Mouse (Mus musculus): ENCODE measurements at regions not wholly inside any gene's neighbourhood (a gene's known extent, or its start where the extent isn't known, plus 50 kb on each side); places are given as distances from the start of the nearest gene placed in this dataset.

GRCm38 (mm10) chr11:64618631-64619385, 182.4 kb upstream of the F930015N05Rik start:
- H3K36me3 ChIP-seq (ENCODE audit: control insufficient read depth, insufficient read depth, low read length, poor library complexity, severe bottlenecking) = no peaks in the 10 kb centered on the region
- no peak for DNase-seq (ENCODE audit: low read depth, low spot score)
- no peaks in the 10 kb centered on the region for H3K27me3 ChIP-seq (ENCODE audit: control insufficient read depth, insufficient read depth, low read length, poor library complexity, severe bottlenecking)

- no peak for DNase-seq (ENCODE audit: low read depth, low spot score)
- H3K27me3 ChIP-seq (ENCODE audit: control insufficient read depth, insufficient read depth, low read length, poor library complexity, severe bottlenecking) = no peaks in the 10 kb centered on the region
- no peaks in the 10 kb centered on the region for H3K36me3 ChIP-seq (ENCODE audit: control insufficient read depth, insufficient read depth, low read length, poor library complexity, severe bottlenecking)
These were observed 190.7 kb upstream of the F930015N05Rik start for GRCm38 (mm10) chr11:64627180-64627579.

- no peaks in the 10 kb centered on the region for H3K36me3 ChIP-seq (ENCODE audit: control insufficient read depth, insufficient read depth, low read length, poor library complexity, severe bottlenecking)
- no peaks in the 10 kb centered on the region for H3K27me3 ChIP-seq (ENCODE audit: control insufficient read depth, insufficient read depth, low read length, poor library complexity, severe bottlenecking)
- DNase-seq (ENCODE audit: low read depth, low spot score) = no peak
These were observed 204.5 kb upstream of the F930015N05Rik start for GRCm38 (mm10) chr11:64640947-64641346.

GRCm38 (mm10) chr11:64643171-64643570, 206.7 kb upstream of the F930015N05Rik start:
- DNase-seq (ENCODE audit: low read depth, low spot score) = no peak
- no peaks in the 10 kb centered on the region for H3K27me3 ChIP-seq (ENCODE audit: control insufficient read depth, insufficient read depth, low read length, poor library complexity, severe bottlenecking)

GRCm38 (mm10) chr11:64647938-64648337, 211.5 kb upstream of the F930015N05Rik start:
- H3K27me3 ChIP-seq (ENCODE audit: control insufficient read depth, insufficient read depth, low read length, poor library complexity, severe bottlenecking) = no peaks in the 10 kb centered on the region
- DNase-seq (ENCODE audit: low read depth, low spot score) = no peak
- H3K36me3 ChIP-seq (ENCODE audit: control insufficient read depth, insufficient read depth, low read length, poor library complexity, severe bottlenecking) = no peaks in the 10 kb centered on the region

More at GRCm38 (mm10) chr11:64643171-64643570, 206.7 kb upstream of the F930015N05Rik start:
- no peaks in the 10 kb centered on the region for H3K36me3 ChIP-seq (ENCODE audit: control insufficient read depth, insufficient read depth, low read length, poor library complexity, severe bottlenecking)

- no peak for DNase-seq (ENCODE audit: low read depth, low spot score)
- H3K27me3 ChIP-seq (ENCODE audit: control insufficient read depth, insufficient read depth, low read length, poor library complexity, severe bottlenecking) = no peaks in the 10 kb centered on the region
- H3K36me3 ChIP-seq (ENCODE audit: control insufficient read depth, insufficient read depth, low read length, poor library complexity, severe bottlenecking) = no peaks in the 10 kb centered on the region
These were observed 214.3 kb upstream of the F930015N05Rik start for GRCm38 (mm10) chr11:64650571-64651282.

- Histone ChIP-seq H3K36me3 (ENCODE audit: control insufficient read depth, insufficient read depth, low read length, poor library complexity, severe bottlenecking) (no peaks in the 10 kb centered on the region), H3K27me3 (ENCODE audit: control insufficient read depth, insufficient read depth, low read length, poor library complexity, severe bottlenecking) (no peaks in the 10 kb centered on the region)
- no peak for DNase-seq (ENCODE audit: low read depth, low spot score)
These were observed 216.4 kb upstream of the F930015N05Rik start for GRCm38 (mm10) chr11:64652811-64653210.

- no peak for DNase-seq (ENCODE audit: low read depth, low spot score)
- H3K27me3 ChIP-seq (ENCODE audit: control insufficient read depth, insufficient read depth, low read length, poor library complexity, severe bottlenecking) = no peaks in the 10 kb centered on the region
- no peaks in the 10 kb centered on the region for H3K36me3 ChIP-seq (ENCODE audit: control insufficient read depth, insufficient read depth, low read length, poor library complexity, severe bottlenecking)
These were observed 218.7 kb upstream of the F930015N05Rik start for GRCm38 (mm10) chr11:64655162-64655561.

- Histone ChIP-seq H3K36me3 (ENCODE audit: control insufficient read depth, insufficient read depth, low read length, poor library complexity, severe bottlenecking) (no peaks in the 10 kb centered on the region), H3K27me3 (ENCODE audit: control insufficient read depth, insufficient read depth, low read length, poor library complexity, severe bottlenecking) (no peaks in the 10 kb centered on the region)
- no peak for DNase-seq (ENCODE audit: low read depth, low spot score)
These were observed 226.7 kb upstream of the F930015N05Rik start for GRCm38 (mm10) chr11:64663166-64663565.

- H3K36me3 ChIP-seq (ENCODE audit: control insufficient read depth, insufficient read depth, low read length, poor library complexity, severe bottlenecking) = no peaks in the 10 kb centered on the region
- no peaks in the 10 kb centered on the region for H3K27me3 ChIP-seq (ENCODE audit: control insufficient read depth, insufficient read depth, low read length, poor library complexity, severe bottlenecking)
- no peak for DNase-seq (ENCODE audit: low read depth, low spot score)
These were observed 230.6 kb upstream of the F930015N05Rik start for GRCm38 (mm10) chr11:64667010-64667409.

- no peaks in the 10 kb centered on the region for H3K27me3 ChIP-seq (ENCODE audit: control insufficient read depth, insufficient read depth, low read length, poor library complexity, severe bottlenecking)
- H3K36me3 ChIP-seq (ENCODE audit: control insufficient read depth, insufficient read depth, low read length, poor library complexity, severe bottlenecking) = no peaks in the 10 kb centered on the region
- no peak for DNase-seq (ENCODE audit: low read depth, low spot score)
These were observed 231.1 kb upstream of the F930015N05Rik start for GRCm38 (mm10) chr11:64667521-64667920.

- no peak for DNase-seq (ENCODE audit: low read depth, low spot score)
- Histone ChIP-seq H3K36me3 (ENCODE audit: control insufficient read depth, insufficient read depth, low read length, poor library complexity, severe bottlenecking) (no peaks in the 10 kb centered on the region), H3K27me3 (ENCODE audit: control insufficient read depth, insufficient read depth, low read length, poor library complexity, severe bottlenecking) (no peaks in the 10 kb centered on the region)
These were observed 235.4 kb upstream of the F930015N05Rik start for GRCm38 (mm10) chr11:64671898-64672297.

- H3K27me3 ChIP-seq (ENCODE audit: control insufficient read depth, insufficient read depth, low read length, poor library complexity, severe bottlenecking) = no peaks in the 10 kb centered on the region
- H3K36me3 ChIP-seq (ENCODE audit: control insufficient read depth, insufficient read depth, low read length, poor library complexity, severe bottlenecking) = no peaks in the 10 kb centered on the region
- DNase-seq (ENCODE audit: low read depth, low spot score) = no peak
These were observed 237.1 kb upstream of the F930015N05Rik start for GRCm38 (mm10) chr11:64673546-64673945.

- DNase-seq (ENCODE audit: low read depth, low spot score) = no peak
- Histone ChIP-seq H3K36me3 (ENCODE audit: control insufficient read depth, insufficient read depth, low read length, poor library complexity, severe bottlenecking) (no peaks in the 10 kb centered on the region), H3K27me3 (ENCODE audit: control insufficient read depth, insufficient read depth, low read length, poor library complexity, severe bottlenecking) (no peaks in the 10 kb centered on the region)
These were observed 267.3 kb upstream of the F930015N05Rik start for GRCm38 (mm10) chr11:64703776-64704175.

GRCm38 (mm10) chr11:64711801-64712200, 267.0 kb upstream of the Elac2 start:
- no peak for DNase-seq (ENCODE audit: low read depth, low spot score)
- Histone ChIP-seq H3K36me3 (ENCODE audit: control insufficient read depth, insufficient read depth, low read length, poor library complexity, severe bottlenecking) (no peaks in the 10 kb centered on the region), H3K27me3 (ENCODE audit: control insufficient read depth, insufficient read depth, low read length, poor library complexity, severe bottlenecking) (no peaks in the 10 kb centered on the region)
